Mouse (Mus musculus): ENCODE measurements around the gene Zfp408.

- TF ChIP-seq TAL1 (IDR thresholded peaks at IDR 0.05; ENCODE audit: low read length) (no peak), GATA1 (IDR thresholded peaks at IDR 0.05; ENCODE audit: low read length) (no peak)
Measured at GRCm38 (mm10) chr2:91655827-91656226, 6.2 kb upstream of the Zfp408 start.
